14 mouse cellular contexts compared by ENCODE assay signal in the genomic region with DNA sequence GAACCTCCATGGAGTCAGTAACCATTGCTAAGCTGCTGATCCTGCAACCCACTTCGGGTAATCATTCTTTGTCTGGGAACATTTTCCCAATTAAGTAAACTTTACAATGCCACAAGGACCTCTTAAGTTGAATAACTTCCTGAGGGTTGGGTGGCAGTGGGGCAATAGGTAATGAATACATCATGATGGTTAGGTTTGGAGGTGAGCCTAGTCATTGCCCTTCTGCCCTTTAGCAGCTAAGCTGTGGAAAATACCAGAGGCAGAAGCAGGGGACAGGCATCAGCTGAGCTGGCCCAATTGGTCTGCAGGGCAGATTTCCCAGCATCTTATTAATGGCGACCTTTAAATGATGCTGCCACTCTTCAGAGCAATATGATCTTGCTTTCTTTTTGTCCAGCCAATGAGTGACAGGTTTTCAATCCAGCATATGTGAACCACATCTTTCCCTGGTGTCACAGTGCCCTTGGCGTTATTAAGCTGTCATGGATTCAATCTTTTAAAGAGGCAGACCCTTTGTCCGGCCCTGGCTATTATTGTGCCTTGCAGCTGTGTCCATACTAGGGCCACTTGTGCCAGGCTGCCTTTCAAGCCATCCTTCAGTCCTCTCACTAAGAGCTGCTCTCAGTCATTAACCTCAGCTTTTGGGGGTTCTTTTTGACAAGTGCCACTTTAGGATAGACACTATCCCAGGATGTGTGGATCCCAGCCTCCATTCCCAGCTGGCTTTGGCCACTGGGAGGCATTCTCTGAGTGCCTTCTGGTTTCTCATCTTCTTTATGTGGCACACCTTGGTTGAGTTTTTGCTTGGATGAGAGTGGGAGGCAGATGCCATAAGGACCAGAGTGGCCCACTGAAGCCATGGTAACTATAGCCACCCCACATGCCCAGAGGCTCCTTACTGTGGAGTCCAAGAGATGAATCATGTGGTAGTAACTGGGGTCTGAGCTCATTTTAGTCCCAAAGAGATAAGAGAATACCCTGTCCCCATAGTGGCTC.
A peak's percentile ranks its signal among the peaks of the same experiment; 100 is the strongest.
DNase-seq lines count a peak whose midpoint lies in the region; ATAC-seq and TF ChIP-seq lines count a peak whose summit lies in the region.
"Had no signal": no experiment of that assay in that cellular context is flagged by ENCODE, and none has a peak within 500 bp of the region (broad histone marks: within the 10 kb centered on the region; RNA-seq: fewer than 3 reads in every experiment).

No protein-coding gene starts in this region.

- no peak overlapping the region for H3K9ac ChIP-seq in hindbrain, embryonic 11.5 days (ENCODE audit: low read depth, low read length)
- no peak overlapping the region for H3K9ac ChIP-seq in hindbrain, embryonic 14.5 days
- H3K9ac ChIP-seq in midbrain, embryonic 15.5 days, result no peak overlapping the region
- H3K9ac ChIP-seq: heart, embryonic 12.5 days had no signal

- no peaks in the 10 kb centered on the region for H3K9me3 ChIP-seq in hindbrain, embryonic 11.5 days (ENCODE audit: control insufficient read depth, low read length)
- no peaks in the 10 kb centered on the region for H3K9me3 ChIP-seq in hindbrain, embryonic 14.5 days (ENCODE audit: control insufficient read depth, low read length)
- H3K9me3 ChIP-seq in midbrain, embryonic 15.5 days, result no peaks in the 10 kb centered on the region
- H3K9me3 ChIP-seq: heart, embryonic 12.5 days had no signal

- no peak for TF ChIP-seq CTCF in lung, adult 2 months (IDR thresholded peaks at IDR 0.05; ENCODE audit: insufficient read depth, low read length)

- no peaks in the 10 kb centered on the region for H3K27me3 ChIP-seq in hindbrain, embryonic 11.5 days (ENCODE audit: control insufficient read depth, insufficient read depth, low read length)
- no peaks in the 10 kb centered on the region for H3K27me3 ChIP-seq in hindbrain, embryonic 14.5 days (ENCODE audit: control insufficient read depth, insufficient read depth, low read length)
- H3K27me3 ChIP-seq in midbrain, embryonic 15.5 days (replicated peaks), result no peaks in the 10 kb centered on the region

- no peak overlapping the region for H3K4me3 ChIP-seq in hindbrain, embryonic 11.5 days (ENCODE audit: low read depth, low read length)
- H3K4me3 ChIP-seq in hindbrain, embryonic 14.5 days (replicated peaks; ENCODE audit: low read length), result no peak overlapping the region
- H3K4me3 ChIP-seq in lung, adult 2 months (replicated peaks; ENCODE audit: extremely low read depth, low read depth, low read length), result no peak overlapping the region
- H3K4me3 ChIP-seq in midbrain, embryonic 15.5 days, result no peak overlapping the region
- H3K4me3 ChIP-seq: heart, embryonic 12.5 days; layer of hippocampus, adult 2 months had no signal

- no peaks in the 10 kb centered on the region for H3K36me3 ChIP-seq in hindbrain, embryonic 11.5 days (ENCODE audit: control insufficient read depth, insufficient read depth, low read length)
- no peaks in the 10 kb centered on the region for H3K36me3 ChIP-seq in hindbrain, embryonic 14.5 days (replicated peaks; ENCODE audit: control insufficient read depth, insufficient read depth)
- H3K36me3 ChIP-seq in midbrain, embryonic 15.5 days (replicated peaks), result no peaks in the 10 kb centered on the region
- H3K36me3 ChIP-seq: heart, embryonic 12.5 days had no signal

- DNase-seq in hindbrain, embryonic 11.5 days (ENCODE audit: low spot score), result peak; percentile 34
- no peak for DNase-seq in hindbrain, embryonic 14.5 days (ENCODE audit: low spot score)
- DNase-seq in retina, postnatal 1 day, result peak; percentile 31
- DNase-seq in retina, embryonic 14.5 days (ENCODE audit: low spot score), result no peak
- DNase-seq in lung, adult 2 months, result peak; percentile 37
- DNase-seq in thymus, postnatal 25 days, result no peak
- DNase-seq in ovary, adult 18-20 months (ENCODE audit: low spot score), result no peak
- DNase-seq: cerebellum, adult 18-20 months; thymus, postnatal 36 days had no signal

- no peak overlapping the region for H3K4me2 ChIP-seq in hindbrain, embryonic 11.5 days (replicated peaks; ENCODE audit: low read depth, low read length)
- H3K4me2 ChIP-seq in hindbrain, embryonic 14.5 days (replicated peaks), result no peak overlapping the region
- H3K4me2 ChIP-seq in midbrain, embryonic 15.5 days, result no peak overlapping the region
- H3K4me2 ChIP-seq: heart, embryonic 12.5 days had no signal

- no peaks in the 10 kb centered on the region for H3K4me1 ChIP-seq in hindbrain, embryonic 11.5 days (replicated peaks; ENCODE audit: control insufficient read depth, insufficient read depth, low read length)
- H3K4me1 ChIP-seq in hindbrain, embryonic 14.5 days (replicated peaks; ENCODE audit: control insufficient read depth, insufficient read depth, low read length), result peaks cover 6% of the 10 kb centered on the region; the same call in 1 of the 2 replicates
- H3K4me1 ChIP-seq in lung, adult 2 months (ENCODE audit: control insufficient read depth, insufficient read depth, low read length), result no peaks in the 10 kb centered on the region
- H3K4me1 ChIP-seq in midbrain, embryonic 15.5 days, result peaks cover 4% of the 10 kb centered on the region; the same call in 1 of the 2 replicates
- H3K4me1 ChIP-seq: heart, embryonic 12.5 days had no signal

- peak overlapping the region; percentile 39 for H3K27ac ChIP-seq in hindbrain, embryonic 11.5 days (ENCODE audit: low read depth, low read length)
- H3K27ac ChIP-seq in hindbrain, embryonic 14.5 days, result no peak overlapping the region
- no peak overlapping the region for H3K27ac ChIP-seq in midbrain, embryonic 15.5 days
- H3K27ac ChIP-seq: layer of hippocampus, adult 2 months; macrophage had no signal

- TF ChIP-seq POLR2A in lung, adult 2 months (IDR thresholded peaks at IDR 0.05; ENCODE audit: borderline replicate concordance, extremely low read depth, low read depth, low read length), result no peak

- ATAC-seq in hindbrain, embryonic 11.5 days (ENCODE audit: low FRiP score), result peak; percentile 84
- ATAC-seq in hindbrain, embryonic 14.5 days (ENCODE audit: low FRiP score), result no peak
- peak; percentile 53; the same call in 1 of the 2 replicates for ATAC-seq in midbrain, embryonic 15.5 days (replicated peaks)
- ATAC-seq: activated CD4-positive, CD25-positive, alpha-beta regulatory T cell, adult 4 months had no signal

- 50% methylated on average over 4 of the region's 4 CpGs for WGBS in hindbrain, embryonic 11.5 days
- 33% methylated on average over 4 of the region's 4 CpGs for WGBS in hindbrain, embryonic 14.5 days
- WGBS in lung, adult 2 months, result 56% methylated on average over 4 of the region's 4 CpGs
- WGBS in midbrain, embryonic 15.5 days, result 32% methylated on average over 4 of the region's 4 CpGs

Comparison
In these comparisons a context has a peak if more than half of its experiments do, and no peak if none do; other contexts are left out.
1. DNase-seq: peak in hindbrain, embryonic 11.5 days (single experiment), retina, postnatal 1 day (single experiment) and lung, adult 2 months (single experiment); none in hindbrain, embryonic 14.5 days (single experiment), retina, embryonic 14.5 days (single experiment), thymus, postnatal 25 days (single experiment) and ovary, adult 18-20 months (single experiment).